Mouse (Mus musculus): Measurements from ENCODE around the gene Nrn1.

GRCm38 (mm10) chr13:36680690-36681355, 54.1 kb downstream of the Nrn1 start:
- no peak for TF ChIP-seq POLR2A (IDR thresholded peaks at IDR 0.05; ENCODE audit: low read depth, low read length)
- no peak for TF ChIP-seq CTCF (conservative IDR thresholded peaks at IDR 0.05; ENCODE audit: insufficient read depth, insufficient read length, low read depth, low read length)

Data from kidney, adult 2 months (tissue).